Comparison of ENCODE assay signal across 20 mouse cellular contexts in the genomic region with DNA sequence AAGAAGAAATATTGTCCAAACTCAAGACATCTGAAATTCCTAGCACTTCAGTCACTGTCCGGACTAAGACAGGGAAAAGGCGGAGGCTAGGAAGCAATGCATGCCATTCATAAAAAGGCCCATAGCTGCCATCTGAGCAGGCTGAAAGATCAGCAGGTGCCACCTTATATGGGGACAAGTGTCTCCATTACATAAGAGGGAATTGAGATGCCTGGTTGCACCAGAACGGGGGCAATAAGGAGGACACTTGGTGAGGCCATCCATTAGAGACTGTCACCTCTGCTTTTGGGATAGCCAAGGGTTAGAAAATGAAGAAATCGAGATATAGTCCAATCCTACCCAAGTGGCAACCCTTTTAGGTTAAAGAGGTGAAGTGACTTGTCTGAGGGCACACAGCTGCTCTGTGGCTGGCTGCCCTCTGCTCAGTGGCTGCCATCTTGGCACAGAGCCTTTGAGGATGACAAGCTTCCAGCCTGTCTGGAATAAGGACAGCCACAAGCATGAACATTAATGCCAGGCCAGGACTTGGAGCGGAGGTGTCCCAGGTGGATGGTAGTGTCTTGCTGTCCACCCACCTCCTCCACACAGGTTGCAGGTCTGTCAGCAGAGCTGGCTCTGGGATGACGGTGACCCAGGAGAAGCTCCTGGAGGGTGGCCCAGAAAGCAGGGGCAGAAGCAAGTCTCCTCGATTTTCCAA. TPM values are rescaled to one million over a fixed set of nuclear protein-coding genes. Genes with fewer than 3 reads are reported as not detected.
DNase-seq lines count a peak whose midpoint lies in the region; ATAC-seq and TF ChIP-seq lines count a peak whose summit lies in the region.
"Had no signal": no experiment of that assay in that cellular context is flagged by ENCODE, and none has a peak within 500 bp of the region (broad histone marks: within the 10 kb centered on the region; RNA-seq: fewer than 3 reads in every experiment).

No protein-coding gene starts in this region.

- H3K4me2 ChIP-seq in midbrain, postnatal 0 days (ENCODE audit: low read depth, low read length, poor library complexity, severe bottlenecking) = no peak overlapping the region
- no peak overlapping the region for H3K4me2 ChIP-seq in forebrain, embryonic 15.5 days (replicated peaks)
- H3K4me2 ChIP-seq: heart, embryonic 13.5 days; kidney, embryonic 15.5 days; liver, embryonic 15.5 days; neural tube, embryonic 12.5 days had no signal

- 92% methylated on average over 7 of the region's 7 CpGs for WGBS in midbrain, postnatal 0 days
- WGBS in midbrain, embryonic 10.5 days = 90% methylated on average over 7 of the region's 7 CpGs
- WGBS in forebrain, embryonic 15.5 days = 87% methylated on average over 7 of the region's 7 CpGs

- no peak overlapping the region for H3K27ac ChIP-seq in midbrain, postnatal 0 days (ENCODE audit: low read depth, low read length)
- H3K27ac ChIP-seq in midbrain, embryonic 10.5 days (replicated peaks) = no peak overlapping the region
- no peak overlapping the region for H3K27ac ChIP-seq in forebrain, embryonic 15.5 days (replicated peaks)
- H3K27ac ChIP-seq: embryonic facial prominence, embryonic 10.5 days; heart, embryonic 13.5 days; hindbrain, embryonic 10.5 days; kidney, embryonic 15.5 days; limb, embryonic 10.5 days; liver, embryonic 15.5 days; neural tube, embryonic 12.5 days had no signal

- no peak overlapping the region for H3K9ac ChIP-seq in midbrain, postnatal 0 days (replicated peaks; ENCODE audit: low read length, poor library complexity, severe bottlenecking)
- H3K9ac ChIP-seq in forebrain, embryonic 15.5 days (replicated peaks) = no peak overlapping the region
- H3K9ac ChIP-seq: heart, embryonic 13.5 days; kidney, embryonic 15.5 days; liver, embryonic 15.5 days; neural tube, embryonic 12.5 days had no signal

- DNase-seq in adrenal gland, postnatal 14 days = peak; percentile 30
- no peak for DNase-seq in adrenal gland, adult 18-20 months (ENCODE audit: low spot score in 2 of 2)
- DNase-seq in midbrain, postnatal 0 days (ENCODE audit: low spot score) = peak; percentile 10
- no peak for DNase-seq in midbrain, embryonic 10.5 days (ENCODE audit: low spot score)
- peak; percentile 69 to 72 for DNase-seq in cerebellum, postnatal 25 days
- peak; percentile 85 for DNase-seq in skeletal muscle tissue, adult 2 months (ENCODE audit: low read depth, low spot score)
- no peak for DNase-seq in kidney, postnatal 4 days
- DNase-seq: lung, postnatal 14 days had no signal

- H3K27me3 ChIP-seq in midbrain, postnatal 0 days (ENCODE audit: insufficient read depth, low read length) = no peaks in the 10 kb centered on the region
- peaks cover 7% of the 10 kb centered on the region; the same call in 1 of the 2 replicates for H3K27me3 ChIP-seq in midbrain, embryonic 10.5 days (ENCODE audit: low read depth, poor library complexity, severe bottlenecking)
- no peaks in the 10 kb centered on the region for H3K27me3 ChIP-seq in forebrain, embryonic 15.5 days
- H3K27me3 ChIP-seq: heart, embryonic 13.5 days; kidney, embryonic 15.5 days; liver, embryonic 15.5 days; neural tube, embryonic 12.5 days had no signal

- peaks cover 10% of the 10 kb centered on the region; the same call in 1 of the 2 replicates for H3K36me3 ChIP-seq in midbrain, postnatal 0 days (ENCODE audit: insufficient read depth, low read length)
- no peaks in the 10 kb centered on the region for H3K36me3 ChIP-seq in midbrain, embryonic 10.5 days
- H3K36me3 ChIP-seq in forebrain, embryonic 15.5 days = no peaks in the 10 kb centered on the region
- H3K36me3 ChIP-seq: embryonic facial prominence, embryonic 10.5 days; heart, embryonic 13.5 days; hindbrain, embryonic 10.5 days; kidney, embryonic 15.5 days; limb, embryonic 10.5 days; liver, embryonic 15.5 days; neural tube, embryonic 12.5 days had no signal

- no peaks in the 10 kb centered on the region for H3K4me1 ChIP-seq in midbrain, postnatal 0 days (ENCODE audit: insufficient read depth, low read length)
- peaks cover 6% of the 10 kb centered on the region; the same call in 1 of the 2 replicates for H3K4me1 ChIP-seq in midbrain, embryonic 10.5 days
- H3K4me1 ChIP-seq in forebrain, embryonic 15.5 days = no peaks in the 10 kb centered on the region
- H3K4me1 ChIP-seq: embryonic facial prominence, embryonic 10.5 days; heart, embryonic 13.5 days; hindbrain, embryonic 10.5 days; kidney, embryonic 15.5 days; limb, embryonic 10.5 days; liver, embryonic 15.5 days; neural tube, embryonic 12.5 days had no signal

- no peak overlapping the region for H3K4me3 ChIP-seq in midbrain, postnatal 0 days (ENCODE audit: low read depth, low read length)
- H3K4me3 ChIP-seq in midbrain, embryonic 10.5 days = no peak overlapping the region
- no peak overlapping the region for H3K4me3 ChIP-seq in forebrain, embryonic 15.5 days
- H3K4me3 ChIP-seq: embryonic facial prominence, embryonic 10.5 days; heart, embryonic 13.5 days; hindbrain, embryonic 10.5 days; kidney, embryonic 15.5 days; limb, embryonic 10.5 days; liver, embryonic 15.5 days; neural tube, embryonic 12.5 days had no signal

- no peaks in the 10 kb centered on the region for H3K9me3 ChIP-seq in midbrain, postnatal 0 days (ENCODE audit: low read length)
- H3K9me3 ChIP-seq in midbrain, embryonic 10.5 days (replicated peaks) = no peaks in the 10 kb centered on the region
- H3K9me3 ChIP-seq in forebrain, embryonic 15.5 days = no peaks in the 10 kb centered on the region
- H3K9me3 ChIP-seq: embryonic facial prominence, embryonic 10.5 days; heart, embryonic 13.5 days; hindbrain, embryonic 10.5 days; kidney, embryonic 15.5 days; limb, embryonic 10.5 days; liver, embryonic 15.5 days; neural tube, embryonic 12.5 days had no signal

- ATAC-seq in midbrain, postnatal 0 days (ENCODE audit: low FRiP score) = no peak
- no peak for ATAC-seq in forebrain, embryonic 15.5 days (replicated peaks)
- ATAC-seq: forebrain, embryonic 14.5 days; inflammation-experienced regulatory T-cells, adult 6 months had no signal

- TF ChIP-seq CTCF in midbrain, postnatal 0 days (IDR thresholded peaks at IDR 0.05) = no peak

RNA-seq across cellular contexts. Expression of gene Cebpe, which starts 8.8 kb away (rescaled TPM):
- not detected in 2 replicates for total RNA-seq in adrenal gland, postnatal 14 days (2021)
- under 1 TPM in 1 of 2 experiments, not detected in 1; 0.23 TPM for total RNA-seq in adrenal gland, adult 18-20 months (2021)
- total RNA-seq in midbrain, postnatal 0 days (2014; rRNA removed) = not detected in 2 replicates
- polyA plus RNA-seq in midbrain, postnatal 0 days (2015; fragmentation: Nextera tagmentation; extraction: Ambion mirVana) = not detected in 2 replicates
- polyA plus RNA-seq in midbrain, embryonic 10.5 days (2016; fragmentation: Nextera tagmentation; extraction: Ambion mirVana) = 0.09 and 0.11 TPM in 2 replicates
- not detected in 2 replicates for polyA plus RNA-seq in forebrain, embryonic 15.5 days (2015; fragmentation: Nextera tagmentation; extraction: Ambion mirVana)
- polyA plus RNA-seq: embryonic facial prominence, embryonic 10.5 days; forebrain, embryonic 14.5 days; heart, embryonic 13.5 days; hindbrain, embryonic 10.5 days; inflammation-experienced regulatory T-cells, adult 6 months; limb, embryonic 10.5 days; thymus, postnatal 0 days had no signal

RNA-seq across cellular contexts. Expression of gene Gm29776, which starts 22.2 kb away (rescaled TPM):
- total RNA-seq in adrenal gland, postnatal 14 days (2021) = not detected in 2 replicates
- total RNA-seq in adrenal gland, adult 18-20 months (2021) = not detected
- not detected in 2 replicates for total RNA-seq in midbrain, postnatal 0 days (2014; rRNA removed)
- 0.07 and 0.31 TPM in 2 replicates for polyA plus RNA-seq in midbrain, postnatal 0 days (2015; fragmentation: Nextera tagmentation; extraction: Ambion mirVana)
- 0.15 TPM in 1 of 2 replicates, not detected in the other for polyA plus RNA-seq in midbrain, embryonic 10.5 days (2016; fragmentation: Nextera tagmentation; extraction: Ambion mirVana)
- polyA plus RNA-seq in forebrain, embryonic 15.5 days (2015; fragmentation: Nextera tagmentation; extraction: Ambion mirVana) = 0.23 and 0.25 TPM in 2 replicates
- total RNA-seq: CH12.LX had no signal

RNA-seq across cellular contexts. Expression of gene Acin1, which starts 34.1 kb away (rescaled TPM):
- 168 and 193 TPM in 2 replicates for total RNA-seq in adrenal gland, postnatal 14 days (2021)
- total RNA-seq in adrenal gland, adult 18-20 months (2021) = 100 to 1,000 TPM; 162 to 171 TPM
- total RNA-seq in midbrain, postnatal 0 days (2014; rRNA removed) = 118 and 122 TPM in 2 replicates
- polyA plus RNA-seq in midbrain, postnatal 0 days (2015; fragmentation: Nextera tagmentation; extraction: Ambion mirVana) = 91.7 and 108 TPM in 2 replicates
- polyA plus RNA-seq in midbrain, embryonic 10.5 days (2016; fragmentation: Nextera tagmentation; extraction: Ambion mirVana) = 128 and 145 TPM in 2 replicates
- polyA plus RNA-seq in forebrain, embryonic 15.5 days (2015; fragmentation: Nextera tagmentation; extraction: Ambion mirVana) = 171 and 181 TPM in 2 replicates

RNA-seq across cellular contexts. Expression of gene 1700123O20Rik, which starts 34.8 kb away (rescaled TPM):
- total RNA-seq in adrenal gland, postnatal 14 days (2021) = 33.7 and 41.0 TPM in 2 replicates
- total RNA-seq in adrenal gland, adult 18-20 months (2021) = 10 to 100 TPM; 43.5 to 43.7 TPM
- 44.2 and 46.5 TPM in 2 replicates for total RNA-seq in midbrain, postnatal 0 days (2014; rRNA removed)
- 61.1 and 67.6 TPM in 2 replicates for polyA plus RNA-seq in midbrain, postnatal 0 days (2015; fragmentation: Nextera tagmentation; extraction: Ambion mirVana)
- polyA plus RNA-seq in midbrain, embryonic 10.5 days (2016; fragmentation: Nextera tagmentation; extraction: Ambion mirVana) = 106 and 111 TPM in 2 replicates
- 71.2 and 71.6 TPM in 2 replicates for polyA plus RNA-seq in forebrain, embryonic 15.5 days (2015; fragmentation: Nextera tagmentation; extraction: Ambion mirVana)

Comparison
In these comparisons a context has a peak if more than half of its experiments do, and no peak if none do; other contexts are left out.
1. DNase-seq: peak in adrenal gland, postnatal 14 days (single experiment), midbrain, postnatal 0 days (single experiment), cerebellum, postnatal 25 days (2 of 2) and skeletal muscle tissue, adult 2 months (single experiment); none in adrenal gland, adult 18-20 months (0 of 2), midbrain, embryonic 10.5 days (single experiment) and kidney, postnatal 4 days (0 of 2).